Mouse (Mus musculus) adrenal gland (tissue): Measurements from ENCODE around the gene Tmem97.
"Not testable (repeated sequence)": the region's sequence is repeated elsewhere in the genome, so short reads cannot be mapped to it uniquely, and the experiment has no call there.

Experiments used
- intact Hi-C: fragments of 180-260 bp; cut with DNase I; formaldehyde crosslinking; loops from one replicate; pipeline ENCODE4 v1.15.1; 2025

The Tmem97 gene

GRCm38 (mm10) chr11:78555623-78556022, 5.0 kb upstream of the Tmem97 start:
- intact Hi-C loops, result no loop called here

- intact Hi-C loops, result loop anchor here (5.0 kb wide), 1 partner anchor 276 kb away; the partner anchor contains the start of gene Lyrm9
Observed at GRCm38 (mm10) chr11:78551059-78551398, 452 bp upstream of the Tmem97 start.

- intact Hi-C loops, result no loop called here
Observed at GRCm38 (mm10) chr11:78549491-78549987, 1.0 kb downstream of the Tmem97 start.

- intact Hi-C loops, result no loop called here
Observed at GRCm38 (mm10) chr11:78547718-78548460, 2.7 kb downstream of the Tmem97 start.

GRCm38 (mm10) chr11:78545181-78545580, 5.4 kb downstream of the Tmem97 start:
- intact Hi-C loops, result no loop called here

- intact Hi-C loops, result no loop called here
Observed at GRCm38 (mm10) chr11:78544449-78545111, 6.0 kb downstream of the Tmem97 start.

- intact Hi-C loops, result no loop called here
Observed at GRCm38 (mm10) chr11:78540358-78540757, 10.2 kb downstream of the Tmem97 start.

GRCm38 (mm10) chr11:78536690-78537084, 13.9 kb downstream of the Tmem97 start:
- intact Hi-C loops, result no loop called here

GRCm38 (mm10) chr11:78536080-78536689, 14.4 kb downstream of the Tmem97 start, which contains the start of the genes Tnfaip1 and Ift20:
Tnfaip1 (minus strand) TSS chr11:78536332.
Ift20 (plus strand) TSS chr11:78536361.
- intact Hi-C loops, result no loop called here

- intact Hi-C loops, result no loop called here
Observed at GRCm38 (mm10) chr11:78535376-78536079, 15.0 kb downstream of the Tmem97 start.

GRCm38 (mm10) chr11:78534516-78534915, 16.1 kb downstream of the Tmem97 start:
- intact Hi-C loops, result no loop called here

- intact Hi-C loops, result not testable (repeated sequence)
Observed at GRCm38 (mm10) chr11:78531515-78531914, 19.1 kb downstream of the Tmem97 start.

GRCm38 (mm10) chr11:78531046-78531445, 19.5 kb downstream of the Tmem97 start:
- intact Hi-C loops, result no loop called here

GRCm38 (mm10) chr11:78530001-78530400, 20.6 kb downstream of the Tmem97 start:
- intact Hi-C loops, result no loop called here

- intact Hi-C loops, result no loop called here
Observed at GRCm38 (mm10) chr11:78528714-78529113, 21.9 kb downstream of the Tmem97 start.

- intact Hi-C loops, result no loop called here
Observed at GRCm38 (mm10) chr11:78524838-78525237, 25.7 kb downstream of the Tmem97 start.

- intact Hi-C loops, result no loop called here
Observed at GRCm38 (mm10) chr11:78523241-78523955, 27.2 kb downstream of the Tmem97 start.

- intact Hi-C loops, result no loop called here
Observed at GRCm38 (mm10) chr11:78522481-78522997, 28.0 kb downstream of the Tmem97 start.

GRCm38 (mm10) chr11:78521880-78522279, 28.7 kb downstream of the Tmem97 start:
- intact Hi-C loops, result no loop called here

GRCm38 (mm10) chr11:78518931-78519330, 31.6 kb downstream of the Tmem97 start:
- intact Hi-C loops, result no loop called here
